Mouse (Mus musculus) neural tube, embryonic 11.5 days (tissue): ENCODE data around the gene Rps6kc1. TPM values are rescaled to one million over a fixed set of nuclear protein-coding genes. Genes with fewer than 3 reads are reported as not detected.

ENCODE experiments used
- ATAC-seq: fragments of 200-750 bp; cut with Nextera tagmentation; 2 replicates; pipeline ENCODE4 v1.8.0; 2017; ENCODE audit warnings: moderate number of reproducible peaks, mild to moderate bottlenecking, moderate TSS enrichment, moderate library complexity; ENCODE audit not compliant: insufficient read depth, low FRiP score, low TSS enrichment
- DNase-seq: peaks from one replicate; pipeline ENCODE4 v3.0.0-alpha.2; 2015; ENCODE audit warnings: low spot score
- H3K27ac ChIP-seq: fragments of 300-500 bp; sonication (generic); 2 replicates; pipeline ENCODE4 v1.5.1; 2014; ENCODE audit warnings: low read depth, mild to moderate bottlenecking, low read length
- H3K27me3 ChIP-seq: fragments of 300-500 bp; sonication (generic); 2 replicates; pipeline ENCODE4 v1.6.1; 2014; ENCODE audit warnings: mild to moderate bottlenecking, low read length, mixed read lengths; ENCODE audit not compliant: control insufficient read depth, insufficient read depth
- H3K36me3 ChIP-seq: fragments of 300-500 bp; sonication (generic); 2 replicates; pipeline ENCODE4 v1.6.1; 2014; ENCODE audit warnings: mild to moderate bottlenecking, low read length, moderate library complexity, mixed read lengths; ENCODE audit not compliant: control insufficient read depth, insufficient read depth
- H3K4me1 ChIP-seq: fragments of 300-500 bp; sonication (generic); 2 replicates; pipeline ENCODE4 v1.6.1; 2014; ENCODE audit warnings: low read length, mixed read lengths; ENCODE audit not compliant: control insufficient read depth, insufficient read depth
- H3K4me2 ChIP-seq: fragments of 300-500 bp; sonication (generic); 2 replicates; pipeline ENCODE4 v1.6.1; 2014; ENCODE audit warnings: low read depth, mild to moderate bottlenecking, moderate library complexity
- H3K4me3 ChIP-seq: fragments of 300-500 bp; sonication (generic); 2 replicates; pipeline ENCODE4 v1.5.1; 2014; ENCODE audit warnings: low read depth, low read length
- H3K9ac ChIP-seq: fragments of 300-500 bp; sonication (generic); 2 replicates; pipeline ENCODE4 v1.6.1; 2014; ENCODE audit warnings: mild to moderate bottlenecking, low read length
- H3K9me3 ChIP-seq: fragments of 300-500 bp; sonication (generic); 2 replicates; pipeline ENCODE4 v1.6.1; 2016; ENCODE audit warnings: low read length; ENCODE audit not compliant: control insufficient read depth
- WGBS: fragments of 180-500 bp; shearing (Covaris S2); extraction: QIAGEN DNeasy Blood & Tissue Kit; methylation state at CpG from one replicate; pipeline ENCODE4 v1.1.7; 2014; 5-methylcytosine and 5-hydroxymethylcytosine counted together
- polyA plus RNA-seq: library from polyadenylated mRNA; unstranded; fragments of >200 nt; fragmentation: Nextera tagmentation; extraction: Ambion mirVana; gene quantifications from 2 replicates; pipeline ENCODE4 v1.2.1, GENCODE M21; 2014

Rps6kc1 gene
- polyA plus RNA-seq, 1 experiment from 2014 or later = 22.5 TPM

DNA sequence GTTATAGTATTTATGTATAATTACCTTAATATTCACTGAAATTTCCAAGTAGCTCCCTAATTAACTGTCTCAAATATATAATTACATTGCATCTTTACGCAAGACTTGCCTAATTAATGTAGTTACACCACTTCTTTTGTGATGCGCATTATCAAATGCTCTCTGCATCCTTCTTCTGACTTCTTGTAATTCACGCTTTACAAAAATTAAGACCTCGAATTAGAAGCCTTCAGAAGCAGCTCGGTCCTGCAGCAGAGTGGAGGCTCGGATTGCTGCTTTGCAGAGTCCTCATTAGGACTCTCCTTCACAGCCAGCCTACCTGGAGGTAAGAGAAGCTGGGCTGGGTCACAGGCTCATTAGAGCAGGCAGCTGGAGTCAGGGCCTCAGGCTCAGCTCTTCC is 197.7 kb downstream of the Rps6kc1 start:
- Histone ChIP-seq H3K4me3 (no peak overlapping the region), H3K9me3 (no peaks in the 10 kb centered on the region), H3K27me3 (no peaks in the 10 kb centered on the region), H3K36me3 (no peaks in the 10 kb centered on the region), H3K4me2 (no peak overlapping the region), H3K4me1 (no peaks in the 10 kb centered on the region), H3K9ac (no peak overlapping the region), H3K27ac (no peak overlapping the region)
- WGBS = 85% methylated on average over 6 of the region's 6 CpGs
- DNase-seq (no peak), ATAC-seq (no peak)

GRCm38 (mm10) chr1:190697576-190697975 is 214.0 kb downstream of the Rps6kc1 start:
- Histone ChIP-seq H3K36me3 (no peaks in the 10 kb centered on the region), H3K4me3 (no peak overlapping the region), H3K4me1 (no peaks in the 10 kb centered on the region), H3K9ac (no peak overlapping the region), H3K27me3 (no peaks in the 10 kb centered on the region), H3K27ac (no peak overlapping the region), H3K4me2 (no peak overlapping the region), H3K9me3 (no peaks in the 10 kb centered on the region)
- DNase-seq (no peak), ATAC-seq (no peak)
- 40% methylated on average over 6 of the region's 6 CpGs for WGBS

- no peaks in the 10 kb centered on the region for H3K27me3 ChIP-seq
- H3K36me3 ChIP-seq = no peaks in the 10 kb centered on the region
- H3K4me1 ChIP-seq = no peaks in the 10 kb centered on the region
- H3K27ac ChIP-seq = no peak overlapping the region
- H3K9ac ChIP-seq = no peak overlapping the region
- H3K4me2 ChIP-seq = no peak overlapping the region
- DNase-seq = peak; percentile 63
- H3K9me3 ChIP-seq = no peaks in the 10 kb centered on the region
- 0 out of 2 replicates have a peak, but pooled peaks have one; percentile 35 for ATAC-seq
- no peak overlapping the region for H3K4me3 ChIP-seq
- WGBS = 62% methylated on average over 11 of the region's 11 CpGs
Measured at GRCm38 (mm10) chr1:190695589-190695988, 216.0 kb downstream of the Rps6kc1 start.

DNA sequence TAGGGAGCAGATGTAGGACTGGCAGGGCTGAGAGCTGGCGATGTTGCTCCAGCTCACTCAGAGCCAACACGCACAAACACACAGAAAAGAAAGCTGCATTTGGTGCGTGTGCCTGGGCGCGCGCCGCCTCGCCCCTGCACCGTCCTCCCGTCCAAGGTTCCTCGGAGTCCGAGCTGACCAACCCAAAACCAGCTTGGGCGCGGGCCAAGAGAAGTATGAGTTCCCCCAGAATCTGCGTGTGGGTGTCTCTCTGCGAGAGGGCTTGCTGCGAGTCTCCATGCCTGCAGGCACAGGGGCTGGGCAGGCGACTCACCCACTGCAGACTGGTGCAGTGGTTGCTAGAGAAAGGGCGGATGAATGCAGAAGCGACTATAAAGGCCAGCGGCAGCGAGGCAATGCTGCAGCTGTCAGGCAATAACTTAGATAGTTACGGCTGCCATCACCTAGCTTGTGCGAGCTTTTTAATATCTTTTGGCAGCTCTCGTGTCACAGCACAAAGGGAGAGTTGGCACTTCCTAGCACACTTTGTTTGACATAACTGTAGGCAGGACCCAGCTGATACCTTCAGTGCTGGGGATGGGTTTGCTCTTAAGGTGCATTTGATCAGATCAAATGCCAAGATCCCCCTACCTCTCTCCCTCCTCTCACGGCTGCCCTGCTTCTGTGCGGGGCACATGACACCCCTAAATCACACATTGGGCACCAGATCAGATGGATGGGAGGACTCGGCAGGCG is 220.9 kb downstream of the Rps6kc1 start:
- Histone ChIP-seq H3K9me3 (no peaks in the 10 kb centered on the region), H3K27ac (no peak overlapping the region), H3K27me3 (no peaks in the 10 kb centered on the region), H3K4me3 (no peak overlapping the region), H3K4me1 (no peaks in the 10 kb centered on the region), H3K36me3 (no peaks in the 10 kb centered on the region), H3K9ac (no peak overlapping the region), H3K4me2 (no peak overlapping the region)
- WGBS = 72% methylated on average over 29 of the region's 29 CpGs
- DNase-seq (no peak), ATAC-seq (no peak)

DNA sequence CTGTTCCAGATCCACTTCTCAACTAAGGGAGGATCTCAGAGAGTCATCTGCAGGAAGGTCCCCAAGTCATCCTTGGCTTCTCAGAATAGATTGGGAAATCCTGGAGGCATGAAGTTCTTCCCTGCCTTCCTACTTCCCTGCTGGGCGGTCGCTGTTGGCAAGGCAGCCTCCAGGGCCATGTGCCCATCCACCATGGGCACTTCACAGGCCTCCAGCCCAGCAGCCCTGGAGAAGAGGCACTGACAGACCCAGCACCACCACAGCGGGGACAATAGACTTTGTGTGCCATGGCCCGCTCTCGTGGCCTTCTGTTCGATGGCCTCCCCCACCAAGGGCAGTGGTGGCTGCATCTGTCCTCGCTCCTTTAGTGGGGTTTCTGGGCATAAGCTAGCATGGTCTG is 228.5 kb downstream of the Rps6kc1 start:
- DNase-seq (no peak), ATAC-seq (no peak)
- no peaks in the 10 kb centered on the region for H3K36me3 ChIP-seq
- H3K9ac ChIP-seq = no peak overlapping the region
- H3K4me1 ChIP-seq = peaks cover 2% of the 10 kb centered on the region; the same call in 1 of the 2 replicates
- H3K4me3 ChIP-seq = no peak overlapping the region
- H3K9me3 ChIP-seq = no peaks in the 10 kb centered on the region
- no peaks in the 10 kb centered on the region for H3K27me3 ChIP-seq
- H3K27ac ChIP-seq = no peak overlapping the region
- H3K4me2 ChIP-seq = no peak overlapping the region
- 94% methylated on average over 7 of the region's 7 CpGs for WGBS

DNA sequence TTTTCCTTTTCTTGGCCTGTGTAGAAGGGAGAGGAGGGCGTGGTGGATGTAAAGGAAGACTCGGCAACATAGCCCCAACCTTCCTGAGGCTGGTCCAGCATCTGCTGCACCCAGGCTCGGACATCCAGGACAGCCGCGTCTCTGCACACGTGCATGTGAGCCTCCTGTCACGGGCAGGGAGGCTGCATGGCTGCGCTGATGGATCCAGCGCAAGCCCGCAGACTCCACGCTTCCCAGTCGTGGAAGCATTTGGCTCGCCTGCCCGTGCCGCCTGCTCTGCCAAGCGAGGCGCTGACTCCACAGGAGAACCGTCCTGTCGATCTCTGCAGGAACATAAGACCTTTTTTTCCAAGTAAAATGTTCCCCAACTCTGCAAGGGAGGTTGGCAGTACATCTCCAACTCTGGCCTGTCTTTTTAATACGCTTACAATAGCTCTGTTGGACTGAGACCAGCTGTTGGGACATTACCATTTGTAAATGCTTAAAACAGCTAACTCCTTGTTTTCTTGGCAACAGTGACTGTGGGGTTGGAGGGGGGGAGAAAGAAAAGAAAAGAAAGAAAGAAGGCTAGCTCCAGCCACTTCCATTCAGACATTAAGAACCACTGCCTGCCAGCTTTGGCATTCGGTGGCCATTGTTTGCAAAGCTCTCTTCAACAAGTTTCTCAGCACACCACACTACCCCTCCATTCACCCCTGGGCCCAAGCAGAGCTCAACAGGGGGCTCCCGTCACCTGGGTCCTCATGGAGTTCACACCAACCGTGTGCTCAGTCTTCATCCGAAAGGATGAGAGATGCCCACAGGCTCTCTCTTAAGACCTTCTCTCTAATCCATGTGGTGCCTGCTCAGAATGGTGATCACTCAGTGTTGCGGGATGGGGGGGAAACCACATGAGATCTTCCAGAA is 229.3 kb downstream of the Rps6kc1 start:
- WGBS = 61% methylated on average over 25 of the region's 25 CpGs

GRCm38 (mm10) chr1:190675455-190675854 is 236.1 kb downstream of the Rps6kc1 start:
- ATAC-seq (no peak), DNase-seq (no peak)
- Histone ChIP-seq H3K36me3 (no peaks in the 10 kb centered on the region), H3K4me1 (no peaks in the 10 kb centered on the region), H3K4me3 (no peak overlapping the region), H3K27ac (no peak overlapping the region), H3K4me2 (no peak overlapping the region), H3K9ac (no peak overlapping the region), H3K27me3 (no peaks in the 10 kb centered on the region), H3K9me3 (no peaks in the 10 kb centered on the region)
- 89% methylated on average over 3 of the region's 3 CpGs for WGBS

More for the DNA sequence above, 229.3 kb downstream of the Rps6kc1 start:
- Histone ChIP-seq H3K27ac (no peak overlapping the region), H3K27me3 (no peaks in the 10 kb centered on the region), H3K36me3 (no peaks in the 10 kb centered on the region), H3K4me2 (peak overlapping the region; percentile 1; the same call in 1 of the 2 replicates), H3K4me3 (no peak overlapping the region), H3K4me1 (peaks cover 2% of the 10 kb centered on the region; the same call in 1 of the 2 replicates), H3K9me3 (no peaks in the 10 kb centered on the region), H3K9ac (0 out of 2 replicates have a peak overlapping the region, but pooled peaks have one; percentile 18)
- ATAC-seq (peak; percentile 60; the same call in 1 of the 2 replicates), DNase-seq (peak; percentile 23)

DNA sequence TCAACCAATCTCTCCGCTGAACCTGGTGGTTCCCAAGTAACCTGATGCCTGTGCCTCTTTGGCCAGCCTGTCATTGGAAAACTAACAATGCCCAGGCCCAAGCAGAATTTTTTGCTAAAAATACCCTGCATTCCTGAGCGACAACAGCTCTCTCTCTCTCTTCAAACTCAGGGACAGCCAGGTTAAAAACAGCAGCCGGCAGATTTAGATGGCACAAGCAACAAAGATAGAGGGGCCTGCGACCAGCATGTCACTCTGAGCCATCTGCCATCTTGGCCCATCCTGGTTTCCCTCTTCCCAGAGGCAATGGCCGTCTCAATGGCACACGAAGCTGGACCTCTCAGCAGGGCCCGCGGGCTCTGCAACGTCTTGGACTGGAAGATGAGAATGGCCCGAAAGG is 242.5 kb downstream of the Rps6kc1 start:
- no peak overlapping the region for H3K4me2 ChIP-seq
- DNase-seq = no peak
- ATAC-seq = no peak
- no peaks in the 10 kb centered on the region for H3K36me3 ChIP-seq
- no peaks in the 10 kb centered on the region for H3K4me1 ChIP-seq
- H3K9me3 ChIP-seq = no peaks in the 10 kb centered on the region
- H3K9ac ChIP-seq = no peak overlapping the region
- H3K27me3 ChIP-seq = no peaks in the 10 kb centered on the region
- H3K27ac ChIP-seq = no peak overlapping the region
- WGBS = 75% methylated on average over 10 of the region's 10 CpGs
- H3K4me3 ChIP-seq = no peak overlapping the region
